Mouse (Mus musculus) thymus, adult 2 months (tissue): ENCODE results near the gene Rps16.

Experiments used
- CTCF ChIP-seq: fragments of 200-500 bp; IDR thresholded peaks from 2 replicates; pipeline ENCODE4 v1.5.1; 2012; ENCODE audit warnings: mild to moderate bottlenecking, control low read depth, low read length, moderate library complexity, borderline replicate concordance; ENCODE audit not compliant: control insufficient read depth, poor library complexity, insufficient read depth; ENCODE audit errors: extremely low read depth
- POLR2A ChIP-seq: fragments of 200-500 bp; IDR thresholded peaks from 2 replicates; pipeline ENCODE4 v1.6.1; 2012; ENCODE audit warnings: mild to moderate bottlenecking, low read length, control low read depth, moderate library complexity; ENCODE audit not compliant: control insufficient read depth, poor library complexity, insufficient read depth; ENCODE audit errors: extremely low read depth

DNA sequence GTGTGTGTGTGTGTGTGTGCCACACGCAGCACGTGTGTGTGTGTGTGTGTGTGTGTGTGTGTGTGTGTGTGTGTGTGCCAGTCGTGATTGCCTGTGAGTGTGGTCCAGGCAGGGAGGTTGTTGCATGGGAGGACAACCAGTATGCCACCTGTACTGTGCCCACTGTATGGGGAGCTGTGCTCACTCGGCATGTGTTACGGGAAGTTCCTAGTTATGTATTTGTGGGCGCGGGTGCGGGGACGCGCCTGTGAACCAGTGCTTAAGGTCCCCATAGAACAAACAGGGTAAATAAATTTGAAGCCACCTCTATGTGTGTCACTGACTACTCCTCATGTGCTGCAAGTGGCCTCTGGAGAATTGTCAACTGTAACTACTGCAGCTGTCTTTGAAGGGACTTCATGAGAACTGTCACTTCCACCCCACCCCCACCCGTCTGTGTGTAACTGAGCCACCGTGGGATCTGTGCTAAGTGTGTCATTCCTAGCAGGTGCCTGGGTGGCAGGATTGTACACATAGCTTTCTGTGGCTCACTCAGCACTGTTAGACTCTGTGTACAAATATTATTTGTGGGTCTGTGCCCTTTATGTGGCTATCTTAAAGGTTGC lies 32.0 kb downstream of the Rps16 start:
- TF ChIP-seq CTCF (no peak), POLR2A (no peak; the same call in 1 of the 2 replicates)
